Comparison of ENCODE assay signal across 26 mouse cellular contexts in the genomic region with DNA sequence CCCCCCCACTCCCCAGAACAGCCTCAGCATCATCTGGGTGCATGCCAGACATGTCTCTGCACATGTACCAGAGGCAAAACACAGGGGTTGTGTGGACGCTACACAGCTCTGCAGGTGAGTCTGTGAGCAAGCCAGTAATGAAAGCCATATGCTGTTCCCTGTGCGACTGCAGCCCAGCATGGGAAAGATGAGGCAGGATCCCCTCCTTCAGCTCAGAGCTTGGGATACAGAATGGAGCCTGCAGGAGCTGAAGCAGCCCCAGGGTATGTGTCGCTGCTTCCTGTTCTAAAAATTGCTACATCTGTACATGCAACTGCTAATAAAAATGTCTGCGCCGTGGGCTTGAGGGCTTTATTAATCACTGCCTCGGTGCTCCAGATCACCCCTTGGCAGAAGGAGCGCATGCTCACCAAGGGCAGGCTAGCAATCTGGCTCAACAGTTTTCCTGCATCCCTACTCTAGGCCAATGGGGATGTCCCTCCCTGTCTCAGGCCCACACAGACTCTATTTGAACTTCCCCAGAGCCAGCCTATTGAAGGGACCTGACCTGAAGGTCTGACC.
DNase-seq lines count a peak whose midpoint lies in the region; ATAC-seq lines count a peak whose summit lies in the region.
"Had no signal": no experiment of that assay in that cellular context is flagged by ENCODE, and none has a peak within 500 bp of the region (broad histone marks: within the 10 kb centered on the region; RNA-seq: fewer than 3 reads in every experiment).

No protein-coding gene starts in this region.

- no peak overlapping the region for H3K4me3 ChIP-seq in heart, embryonic 10.5 days
- H3K4me3 ChIP-seq in embryonic facial prominence, embryonic 11.5 days (ENCODE audit: low read depth, low read length), result no peak overlapping the region
- no peak overlapping the region for H3K4me3 ChIP-seq in limb, embryonic 12.5 days (replicated peaks)
- H3K4me3 ChIP-seq in forebrain, embryonic 11.5 days (ENCODE audit: low read depth, low read length), result no peak overlapping the region
- H3K4me3 ChIP-seq: erythroblast, embryonic 14.5 days; layer of hippocampus, adult 2 months; liver, embryonic 13.5 days; lung, embryonic 15.5 days; midbrain, embryonic 13.5 days; neural tube, embryonic 12.5 days had no signal

- no peak overlapping the region for H3K9ac ChIP-seq in embryonic facial prominence, embryonic 11.5 days (replicated peaks; ENCODE audit: low read length)
- no peak overlapping the region for H3K9ac ChIP-seq in limb, embryonic 12.5 days (replicated peaks)
- no peak overlapping the region for H3K9ac ChIP-seq in forebrain, embryonic 11.5 days (ENCODE audit: low read length)
- H3K9ac ChIP-seq: hindbrain, embryonic 14.5 days; liver, embryonic 13.5 days; lung, embryonic 15.5 days; midbrain, embryonic 13.5 days; neural tube, embryonic 12.5 days had no signal

- no peaks in the 10 kb centered on the region for H3K27me3 ChIP-seq in heart, embryonic 10.5 days (ENCODE audit: insufficient read depth, poor library complexity, severe bottlenecking)
- H3K27me3 ChIP-seq in embryonic facial prominence, embryonic 11.5 days (ENCODE audit: control insufficient read depth, insufficient read depth, low read length), result no peaks in the 10 kb centered on the region
- no peaks in the 10 kb centered on the region for H3K27me3 ChIP-seq in limb, embryonic 12.5 days
- H3K27me3 ChIP-seq in forebrain, embryonic 11.5 days (ENCODE audit: control insufficient read depth, insufficient read depth, low read length), result no peaks in the 10 kb centered on the region
- H3K27me3 ChIP-seq: CH12.LX; liver, embryonic 13.5 days; lung, embryonic 15.5 days; midbrain, embryonic 13.5 days; neural tube, embryonic 12.5 days had no signal

- H3K27ac ChIP-seq in heart, embryonic 10.5 days, result no peak overlapping the region
- H3K27ac ChIP-seq in embryonic facial prominence, embryonic 11.5 days (replicated peaks; ENCODE audit: low read depth, low read length), result no peak overlapping the region
- H3K27ac ChIP-seq in limb, embryonic 12.5 days, result peak overlapping the region; percentile 81
- H3K27ac ChIP-seq in forebrain, embryonic 11.5 days (ENCODE audit: low read depth, low read length), result no peak overlapping the region
- H3K27ac ChIP-seq: hindbrain, embryonic 14.5 days; layer of hippocampus, adult 2 months; liver, embryonic 13.5 days; lung, embryonic 15.5 days; macrophage; midbrain, embryonic 13.5 days; neural tube, embryonic 12.5 days had no signal

- no peaks in the 10 kb centered on the region for H3K4me1 ChIP-seq in heart, embryonic 10.5 days
- H3K4me1 ChIP-seq in embryonic facial prominence, embryonic 11.5 days (ENCODE audit: control insufficient read depth, insufficient read depth, low read length), result no peaks in the 10 kb centered on the region
- H3K4me1 ChIP-seq in limb, embryonic 12.5 days (replicated peaks), result peaks cover 17% of the 10 kb centered on the region
- H3K4me1 ChIP-seq in forebrain, embryonic 11.5 days (replicated peaks; ENCODE audit: control insufficient read depth, insufficient read depth, low read length), result no peaks in the 10 kb centered on the region
- H3K4me1 ChIP-seq: liver, embryonic 13.5 days; lung, embryonic 15.5 days; midbrain, embryonic 13.5 days; neural tube, embryonic 12.5 days had no signal

- no peaks in the 10 kb centered on the region for H3K9me3 ChIP-seq in heart, embryonic 10.5 days
- H3K9me3 ChIP-seq in embryonic facial prominence, embryonic 11.5 days (replicated peaks; ENCODE audit: control insufficient read depth, low read length), result no peaks in the 10 kb centered on the region
- H3K9me3 ChIP-seq in limb, embryonic 12.5 days, result 0 out of 2 replicates have a peak, but pooled peaks cover 3% of the 10 kb centered on the region
- H3K9me3 ChIP-seq in forebrain, embryonic 11.5 days (ENCODE audit: control insufficient read depth, low read length), result no peaks in the 10 kb centered on the region
- H3K9me3 ChIP-seq: liver, embryonic 13.5 days; lung, embryonic 15.5 days; midbrain, embryonic 13.5 days had no signal

- peak; percentile 74; the same call in 1 of the 2 replicates for ATAC-seq in embryonic facial prominence, embryonic 11.5 days (replicated peaks; ENCODE audit: insufficient number of reproducible peaks, low FRiP score, low TSS enrichment, low read depth)
- ATAC-seq in limb, embryonic 12.5 days (ENCODE audit: insufficient number of reproducible peaks, insufficient read depth, low FRiP score, low TSS enrichment, low read depth), result peak; percentile 92
- no peak for ATAC-seq in forebrain, embryonic 11.5 days (replicated peaks; ENCODE audit: low FRiP score)
- ATAC-seq: forebrain, embryonic 14.5 days; intestine, postnatal 0 days; midbrain, embryonic 13.5 days had no signal

- WGBS in heart, embryonic 10.5 days, result 87% methylated on average over 7 of the region's 7 CpGs
- 56% methylated on average over 7 of the region's 7 CpGs for WGBS in embryonic facial prominence, embryonic 11.5 days
- WGBS in limb, embryonic 12.5 days, result 13% methylated on average over 7 of the region's 7 CpGs
- 85% methylated on average over 7 of the region's 7 CpGs for WGBS in forebrain, embryonic 11.5 days

- peak; percentile 65 for DNase-seq in heart, embryonic 10.5 days (ENCODE audit: low spot score)
- DNase-seq in heart, postnatal 25 days (ENCODE audit: low spot score), result no peak
- DNase-seq in NIH3T3 (ENCODE audit: low read depth), result peak; percentile 24
- DNase-seq in embryonic facial prominence, embryonic 11.5 days (ENCODE audit: low spot score), result peak; percentile 75
- DNase-seq in lung, postnatal 10 days, result no peak
- no peak for DNase-seq in adrenal gland, postnatal 4 days (ENCODE audit: low spot score in 2 of 2)
- no peak for DNase-seq in forebrain, embryonic 11.5 days (ENCODE audit: low spot score)
- DNase-seq: cerebellum, adult 8-10 months; gastrocnemius, postnatal 36 days; heart, postnatal 10 days; kidney, postnatal 10 days; layer of hippocampus, postnatal 36 days; liver, embryonic 13.5 days; thymus, postnatal 36 days had no signal

- no peaks in the 10 kb centered on the region for H3K36me3 ChIP-seq in heart, embryonic 10.5 days
- no peaks in the 10 kb centered on the region for H3K36me3 ChIP-seq in embryonic facial prominence, embryonic 11.5 days (replicated peaks; ENCODE audit: control insufficient read depth, insufficient read depth, low read depth, low read length)
- no peaks in the 10 kb centered on the region for H3K36me3 ChIP-seq in limb, embryonic 12.5 days
- no peaks in the 10 kb centered on the region for H3K36me3 ChIP-seq in forebrain, embryonic 11.5 days (ENCODE audit: control insufficient read depth, insufficient read depth, low read length)
- H3K36me3 ChIP-seq: liver, embryonic 13.5 days; lung, embryonic 15.5 days; midbrain, embryonic 13.5 days; neural tube, embryonic 12.5 days had no signal

- intact Hi-C loops in heart, postnatal 25 days (cut with DNase I), result no loop called here

- no peak overlapping the region for H3K4me2 ChIP-seq in embryonic facial prominence, embryonic 11.5 days (ENCODE audit: low read depth, low read length)
- peak overlapping the region; percentile 28 for H3K4me2 ChIP-seq in limb, embryonic 12.5 days
- no peak overlapping the region for H3K4me2 ChIP-seq in forebrain, embryonic 11.5 days (ENCODE audit: low read depth, low read length, severe bottlenecking)
- H3K4me2 ChIP-seq: heart, embryonic 11.5 days; hindbrain, embryonic 14.5 days; liver, embryonic 13.5 days; lung, embryonic 15.5 days; midbrain, embryonic 13.5 days; neural tube, embryonic 12.5 days had no signal

Comparison
In these comparisons a context has a peak if more than half of its experiments do, and no peak if none do; other contexts are left out.
1. DNase-seq: peak in heart, embryonic 10.5 days (single experiment), NIH3T3 (single experiment) and embryonic facial prominence, embryonic 11.5 days (single experiment); none in heart, postnatal 25 days (single experiment), lung, postnatal 10 days (single experiment), adrenal gland, postnatal 4 days (0 of 2) and forebrain, embryonic 11.5 days (single experiment).